Mouse (Mus musculus): Measurements from ENCODE around the gene Zfp472. TPM values are rescaled to one million over a fixed set of nuclear protein-coding genes. Genes with fewer than 3 reads are reported as not detected.

The Zfp472 gene
- polyA plus RNA-seq, 1 experiment from 2014 or later = 4.9 TPM

GRCm38 (mm10) chr17:32927803-32928202, 37.8 kb upstream of the Zfp472 start:
- TF ChIP-seq CTCF (IDR thresholded peaks at IDR 0.05; ENCODE audit: low read depth) = no peak
- H3K9me3 ChIP-seq (ENCODE audit: control insufficient read depth) = no peaks in the 10 kb centered on the region
- no peak overlapping the region for H3K4me3 ChIP-seq (ENCODE audit: low read depth, low read length)
- peak overlapping the region; percentile 30; the same call in 1 of the 2 replicates for H3K4me2 ChIP-seq (replicated peaks; ENCODE audit: low read depth)
- WGBS = 38% methylated on average over 5 of the region's 5 CpGs
- H3K9ac ChIP-seq (ENCODE audit: low read depth, low read length) = no peak overlapping the region
- peak overlapping the region; percentile 75 for H3K27ac ChIP-seq (ENCODE audit: low read depth, low read length)
- peak; percentile 77 for ATAC-seq
- no peaks in the 10 kb centered on the region for H3K27me3 ChIP-seq (replicated peaks; ENCODE audit: control insufficient read depth, insufficient read depth, low read length)
- H3K36me3 ChIP-seq (ENCODE audit: control insufficient read depth, insufficient read depth) = no peaks in the 10 kb centered on the region
- H3K4me1 ChIP-seq (replicated peaks; ENCODE audit: control insufficient read depth, insufficient read depth, low read length) = no peaks in the 10 kb centered on the region; the same call in 1 of the 2 replicates

- Histone ChIP-seq H3K9ac (ENCODE audit: low read depth, low read length) (no peak overlapping the region), H3K4me3 (ENCODE audit: low read depth, low read length) (no peak overlapping the region), H3K36me3 (ENCODE audit: control insufficient read depth, insufficient read depth) (peaks cover 7% of the 10 kb centered on the region; the same call in 1 of the 2 replicates), H3K4me1 (replicated peaks; ENCODE audit: control insufficient read depth, insufficient read depth, low read length) (no peaks in the 10 kb centered on the region), H3K4me2 (replicated peaks; ENCODE audit: low read depth) (no peak overlapping the region), H3K9me3 (ENCODE audit: control insufficient read depth) (no peaks in the 10 kb centered on the region), H3K27ac (ENCODE audit: low read depth, low read length) (no peak overlapping the region), H3K27me3 (replicated peaks; ENCODE audit: control insufficient read depth, insufficient read depth, low read length) (no peaks in the 10 kb centered on the region)
- WGBS = 89% methylated on average over 4 of the region's 4 CpGs
- TF ChIP-seq CTCF (IDR thresholded peaks at IDR 0.05; ENCODE audit: low read depth) = no peak
- ATAC-seq = no peak
Observed at GRCm38 (mm10) chr17:32939831-32940230, 25.8 kb upstream of the Zfp472 start.

GRCm38 (mm10) chr17:32943661-32944060, 22.0 kb upstream of the Zfp472 start:
- no peak overlapping the region for H3K27ac ChIP-seq (ENCODE audit: low read depth, low read length)
- no peak overlapping the region for H3K4me2 ChIP-seq (replicated peaks; ENCODE audit: low read depth)
- no peaks in the 10 kb centered on the region for H3K9me3 ChIP-seq (ENCODE audit: control insufficient read depth)
- no peaks in the 10 kb centered on the region for H3K27me3 ChIP-seq (replicated peaks; ENCODE audit: control insufficient read depth, insufficient read depth, low read length)
- no peak overlapping the region for H3K4me3 ChIP-seq (ENCODE audit: low read depth, low read length)
- 83% methylated on average over 3 of the region's 3 CpGs for WGBS
- ATAC-seq = no peak
- H3K4me1 ChIP-seq (replicated peaks; ENCODE audit: control insufficient read depth, insufficient read depth, low read length) = peaks cover 3% of the 10 kb centered on the region
- no peak overlapping the region for H3K9ac ChIP-seq (ENCODE audit: low read depth, low read length)
- peaks cover 7% of the 10 kb centered on the region; the same call in 1 of the 2 replicates for H3K36me3 ChIP-seq (ENCODE audit: control insufficient read depth, insufficient read depth)
- no peak for TF ChIP-seq CTCF (IDR thresholded peaks at IDR 0.05; ENCODE audit: low read depth)

- WGBS = 60% methylated on average over 3 of the region's 3 CpGs
Observed at GRCm38 (mm10) chr17:32944402-32945035, 21.1 kb upstream of the Zfp472 start.

GRCm38 (mm10) chr17:32946716-32947115, 18.9 kb upstream of the Zfp472 start:
- Histone ChIP-seq H3K4me2 (replicated peaks; ENCODE audit: low read depth) (peak overlapping the region; percentile 94), H3K36me3 (ENCODE audit: control insufficient read depth, insufficient read depth) (no peaks in the 10 kb centered on the region), H3K9me3 (ENCODE audit: control insufficient read depth) (no peaks in the 10 kb centered on the region), H3K27me3 (replicated peaks; ENCODE audit: control insufficient read depth, insufficient read depth, low read length) (no peaks in the 10 kb centered on the region), H3K4me1 (replicated peaks; ENCODE audit: control insufficient read depth, insufficient read depth, low read length) (peaks cover 3% of the 10 kb centered on the region), H3K27ac (ENCODE audit: low read depth, low read length) (peak overlapping the region; percentile 82), H3K9ac (ENCODE audit: low read depth, low read length) (peak overlapping the region; percentile 70), H3K4me3 (ENCODE audit: low read depth, low read length) (peak overlapping the region; percentile 66)
- 32% methylated on average over 9 of the region's 9 CpGs for WGBS
- TF ChIP-seq CTCF (IDR thresholded peaks at IDR 0.05; ENCODE audit: low read depth) = no peak
- 0 out of 2 replicates have a peak, but pooled peaks have one; percentile 1 for ATAC-seq

More at GRCm38 (mm10) chr17:32944402-32945035, 21.1 kb upstream of the Zfp472 start:
- Histone ChIP-seq H3K4me1 (replicated peaks; ENCODE audit: control insufficient read depth, insufficient read depth, low read length) (peaks cover 3% of the 10 kb centered on the region), H3K9me3 (ENCODE audit: control insufficient read depth) (no peaks in the 10 kb centered on the region), H3K27me3 (replicated peaks; ENCODE audit: control insufficient read depth, insufficient read depth, low read length) (no peaks in the 10 kb centered on the region), H3K9ac (ENCODE audit: low read depth, low read length) (no peak overlapping the region), H3K4me2 (replicated peaks; ENCODE audit: low read depth) (no peak overlapping the region), H3K36me3 (ENCODE audit: control insufficient read depth, insufficient read depth) (peaks cover 7% of the 10 kb centered on the region; the same call in 1 of the 2 replicates), H3K4me3 (ENCODE audit: low read depth, low read length) (no peak overlapping the region), H3K27ac (ENCODE audit: low read depth, low read length) (no peak overlapping the region)
- ATAC-seq = no peak
- peak; percentile 59 for TF ChIP-seq CTCF (IDR thresholded peaks at IDR 0.05; ENCODE audit: low read depth)

- peaks cover 3% of the 10 kb centered on the region for H3K4me1 ChIP-seq (replicated peaks; ENCODE audit: control insufficient read depth, insufficient read depth, low read length)
- H3K36me3 ChIP-seq (ENCODE audit: control insufficient read depth, insufficient read depth) = no peaks in the 10 kb centered on the region
- no peaks in the 10 kb centered on the region for H3K9me3 ChIP-seq (ENCODE audit: control insufficient read depth)
- H3K4me3 ChIP-seq (ENCODE audit: low read depth, low read length) = peak within 1 kb of the TSS; percentile 66
- H3K9ac ChIP-seq (ENCODE audit: low read depth, low read length) = peak within 1 kb of the TSS; percentile 70
- WGBS = 5% methylated on average over 12 of the region's 12 CpGs
- peak within 1 kb of the TSS; percentile 82 for H3K27ac ChIP-seq (ENCODE audit: low read depth, low read length)
- TF ChIP-seq CTCF (IDR thresholded peaks at IDR 0.05; ENCODE audit: low read depth) = no peak
- H3K4me2 ChIP-seq (replicated peaks; ENCODE audit: low read depth) = peak within 1 kb of the TSS; percentile 94
- H3K27me3 ChIP-seq (replicated peaks; ENCODE audit: control insufficient read depth, insufficient read depth, low read length) = no peaks in the 10 kb centered on the region
- ATAC-seq = peak; percentile 97
Observed at GRCm38 (mm10) chr17:32947215-32947914, 18.2 kb upstream of the Zfp472 start, which contains the start of gene Cyp4f13. Gene Cyp4f13 (minus strand): TSS chr17:32947402.
